Mouse (Mus musculus) olfactory bulb, adult 2 months (tissue): ENCODE data around the gene H13.

Source experiments
- CTCF ChIP-seq: fragments of 200-500 bp; IDR thresholded peaks from 2 replicates; pipeline ENCODE4 v1.5.1; 2012; ENCODE audit warnings: low read depth, mild to moderate bottlenecking, low read length, moderate library complexity; ENCODE audit not compliant: insufficient read depth
- POLR2A ChIP-seq: fragments of 200-500 bp; IDR thresholded peaks from 2 replicates; pipeline ENCODE4 v1.6.1; 2012; ENCODE audit warnings: mild to moderate bottlenecking, low read depth, low read length, moderate library complexity; ENCODE audit not compliant: insufficient read depth

GRCm38 (mm10) chr2:152686806-152687267, 17.6 kb downstream of the H13 start, which contains the start of gene Mcts2:
- no peak for TF ChIP-seq CTCF
- TF ChIP-seq POLR2A = no peak
